Mouse (Mus musculus) brain, embryonic 18.5 days (tissue): ENCODE measurements around the gene Armc6.
"Not testable (repeated sequence)": the region's sequence is repeated elsewhere in the genome, so short reads cannot be mapped to it uniquely, and the experiment has no call there.

Experiments
- DNase-seq: peaks from one replicate; pipeline ENCODE4 v3.0.0-alpha.2; 2012; ENCODE audit warnings: low read depth, low spot score

The Armc6 gene

DNA sequence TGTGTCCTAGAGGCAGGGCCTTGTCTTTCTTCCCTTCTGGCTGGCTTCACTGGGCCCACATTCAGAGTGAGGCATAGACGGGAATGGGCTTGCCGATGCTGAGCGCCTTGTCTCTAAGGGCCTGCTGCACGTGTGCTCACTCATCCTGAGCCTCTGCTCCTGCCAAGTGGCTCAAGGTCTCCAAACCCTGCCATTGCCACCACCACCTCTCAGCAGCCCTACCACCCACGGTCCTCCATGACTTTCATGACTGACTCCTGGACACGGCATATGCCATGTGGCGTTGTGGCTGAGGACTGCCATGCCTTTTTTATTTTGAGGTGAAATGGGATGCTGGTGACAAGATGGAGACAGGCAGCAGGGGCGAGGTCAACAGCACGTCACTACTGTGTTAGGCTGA is 3.4 kb downstream of the Armc6 start:
- no peak for DNase-seq

DNA sequence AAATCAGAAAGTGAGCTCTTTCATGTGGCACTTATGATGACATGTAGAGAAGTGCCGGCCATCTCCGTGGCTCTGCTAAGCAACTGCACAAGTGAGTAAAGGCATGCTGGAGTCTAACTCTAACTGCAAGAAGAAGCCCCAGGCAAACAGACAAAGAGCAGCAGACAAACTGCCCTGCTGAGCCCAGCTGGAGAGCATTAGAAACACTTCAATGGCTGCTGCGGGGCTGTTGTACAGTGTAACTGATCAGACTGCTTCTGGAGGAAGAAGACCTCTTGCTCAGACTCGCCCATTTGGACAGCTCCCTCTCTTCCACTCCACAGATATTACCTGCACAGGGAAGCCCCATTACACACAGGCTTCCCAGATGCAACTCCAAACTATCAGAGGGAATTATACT is 6.3 kb downstream of the Armc6 start:
- DNase-seq: no peak

DNA sequence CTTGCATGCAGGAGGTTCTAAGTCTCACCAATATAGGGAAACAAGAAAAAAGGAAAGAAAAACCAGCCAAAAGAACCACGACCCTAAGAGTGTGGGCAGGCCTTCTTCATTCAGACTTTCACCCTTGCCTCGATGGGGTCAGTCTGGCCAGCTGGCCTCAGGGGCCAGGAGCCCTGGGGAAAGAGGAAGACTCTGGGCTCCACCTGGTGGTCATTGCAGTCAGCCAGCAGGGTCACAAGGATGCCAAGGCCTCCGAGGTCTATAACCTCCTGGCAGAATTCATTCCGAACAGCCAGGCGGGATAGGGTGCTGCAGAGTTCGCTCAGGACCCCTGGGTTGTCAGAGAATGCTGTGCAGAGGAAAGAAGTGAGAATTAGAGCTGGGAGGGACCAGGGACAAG is 10.9 kb downstream of the Armc6 start:
- DNase-seq: no peak

DNA sequence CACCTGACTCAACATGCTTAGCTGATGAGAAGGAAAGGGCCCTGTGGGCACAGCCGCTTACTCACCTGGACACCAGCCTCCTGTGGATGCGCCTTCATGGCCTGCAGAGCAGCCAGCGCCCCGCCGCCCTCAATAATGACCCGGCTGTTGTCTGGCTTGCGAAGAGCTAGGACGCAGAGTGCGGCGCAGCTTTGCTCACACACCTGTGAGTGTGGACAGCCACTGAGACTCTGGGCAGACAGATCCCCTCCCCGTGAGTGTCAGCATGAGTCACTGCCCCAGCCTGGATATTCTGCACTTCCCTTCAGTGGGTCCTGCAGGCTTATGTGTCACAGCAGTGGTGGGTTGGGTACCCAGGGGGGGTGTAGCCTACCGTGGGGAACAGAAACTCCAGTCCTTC is 12.2 kb downstream of the Armc6 start:
- no peak for DNase-seq

DNA sequence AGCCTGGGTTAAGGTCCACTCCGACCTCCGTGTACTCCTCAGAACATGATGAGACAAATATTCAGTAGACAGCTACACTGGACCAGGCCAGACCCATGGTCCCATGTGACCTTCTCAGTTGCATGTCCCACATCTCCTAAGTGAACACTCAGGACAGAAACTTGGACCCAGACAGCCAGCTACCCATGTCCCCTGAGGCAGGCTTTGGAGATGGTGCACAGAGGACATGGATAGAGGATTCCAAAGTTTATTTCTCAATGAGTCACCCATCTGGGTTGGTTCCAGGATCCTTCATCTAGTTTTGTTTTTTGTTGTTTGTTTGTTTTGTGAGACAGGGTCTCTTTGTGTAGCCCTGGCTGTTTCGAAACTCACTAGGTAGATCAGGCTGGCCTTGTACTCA is 13.4 kb downstream of the Armc6 start:
- DNase-seq: no peak

DNA sequence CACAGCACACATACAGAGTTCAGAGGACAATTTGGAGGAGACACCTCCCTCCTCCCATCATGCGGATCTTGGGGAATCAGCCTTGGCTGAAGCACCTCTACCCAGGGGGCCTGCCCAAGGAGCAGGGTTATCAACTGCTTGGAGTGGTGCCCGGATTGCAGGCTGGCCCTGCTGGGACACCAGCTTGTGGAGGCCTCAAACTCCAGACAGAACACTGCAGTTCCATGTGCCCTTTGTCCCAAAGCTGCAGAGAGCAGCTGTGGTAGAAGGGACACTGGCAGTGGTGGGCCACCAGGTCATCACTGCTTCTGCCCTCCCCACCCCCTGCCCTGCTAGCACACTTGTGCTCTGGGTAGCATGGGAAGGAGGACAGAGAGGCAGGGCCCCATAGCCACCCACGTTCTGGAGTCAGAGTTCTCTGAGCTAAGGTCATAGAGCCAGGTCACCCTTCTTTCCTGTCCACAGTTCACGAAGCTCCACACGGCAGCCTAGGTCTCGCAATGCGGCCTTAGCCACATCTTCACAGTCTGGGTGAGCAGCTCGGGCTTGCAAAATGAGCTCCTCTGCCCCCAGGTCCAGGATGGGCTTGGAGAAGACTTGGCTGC is 13.9 kb downstream of the Armc6 start:
- no peak for DNase-seq

DNA sequence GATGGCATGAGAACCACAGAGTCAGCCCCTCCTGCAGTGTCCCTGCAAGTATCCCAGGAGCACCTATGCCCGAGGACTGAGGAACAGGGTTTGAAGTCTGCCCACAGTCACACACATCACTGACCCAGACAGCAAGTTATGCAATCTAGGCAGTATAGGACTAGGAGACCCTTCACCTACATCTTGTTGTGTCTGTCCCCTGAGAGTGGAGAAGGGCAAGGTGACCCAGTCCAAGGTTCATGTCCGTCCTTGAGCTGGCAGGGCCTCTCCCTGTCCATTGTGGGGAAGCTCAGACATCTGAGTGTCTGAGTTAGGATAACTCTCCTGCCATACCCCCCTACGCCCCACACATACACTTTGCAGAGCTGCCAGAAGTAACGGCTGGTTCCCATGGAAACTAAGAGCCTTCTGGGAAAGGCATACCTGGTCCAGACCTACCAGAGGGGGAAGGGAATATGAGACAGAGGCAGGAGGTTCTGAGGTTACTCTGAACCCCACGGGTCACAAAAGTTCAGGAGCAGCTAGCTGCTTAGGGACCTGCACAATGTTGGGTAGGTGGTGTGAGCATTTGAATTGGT is 15.1 kb downstream of the Armc6 start:
- DNase-seq: no peak

DNA sequence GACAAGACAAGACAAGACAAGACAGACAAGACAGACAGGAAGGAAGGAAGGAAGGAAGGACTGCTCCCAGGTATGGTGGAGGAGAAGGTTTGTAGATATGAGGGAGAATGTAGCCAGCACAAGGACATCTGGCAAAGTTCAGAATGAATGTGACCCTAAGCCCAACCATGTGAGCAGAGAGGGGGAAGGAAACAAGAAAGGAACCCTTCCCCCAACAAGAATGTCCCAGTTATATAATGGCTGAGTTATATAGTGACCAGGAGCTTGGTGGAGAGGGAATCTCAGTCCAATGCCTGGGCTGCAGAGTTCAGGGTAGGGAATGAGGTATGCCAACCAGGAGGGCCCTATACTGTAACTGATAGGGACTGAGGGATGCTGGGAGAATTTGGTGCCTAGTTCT is 16.8 kb downstream of the Armc6 start:
- no peak for DNase-seq

DNA sequence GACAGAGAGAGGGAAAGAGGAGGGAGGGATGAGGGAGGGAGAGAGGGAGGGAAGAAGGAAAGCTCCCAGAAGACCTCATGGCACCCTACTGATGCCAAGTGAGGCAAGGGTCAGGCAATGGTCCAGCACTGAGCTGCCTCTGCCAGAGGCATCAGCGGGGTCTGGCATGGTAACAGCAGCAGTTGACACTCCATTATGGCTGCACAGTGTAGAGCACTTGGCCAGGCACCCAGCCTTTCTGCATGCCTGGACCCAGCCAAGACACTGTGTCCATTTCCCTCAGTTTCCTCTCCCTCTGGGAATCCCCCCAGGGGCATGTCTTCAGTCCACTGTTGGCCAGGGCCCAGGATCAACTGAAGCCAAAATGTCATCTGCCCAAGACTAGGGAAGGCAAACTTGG is 17.7 kb downstream of the Armc6 start:
- DNase-seq: peak; percentile 60

DNA sequence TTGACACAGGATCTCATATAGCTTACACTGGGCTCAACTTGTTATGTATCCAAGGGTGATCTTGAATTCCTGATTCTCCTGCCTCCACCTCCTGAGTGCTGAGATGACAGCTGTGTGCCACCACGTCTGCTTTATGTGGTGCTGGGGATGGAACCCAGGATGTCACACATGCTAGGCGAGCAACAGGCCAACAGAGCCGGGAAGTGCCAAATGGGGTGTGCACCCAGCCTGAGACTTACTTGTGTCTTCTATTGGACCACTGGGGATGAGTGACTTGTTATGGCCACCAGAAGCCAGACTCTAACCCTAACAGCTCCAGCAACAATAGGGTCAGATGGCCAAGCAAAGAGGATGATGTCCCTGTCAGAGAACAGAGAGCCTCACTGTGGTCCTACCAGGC is 18.1 kb downstream of the Armc6 start:
- DNase-seq: not testable (repeated sequence)

DNA sequence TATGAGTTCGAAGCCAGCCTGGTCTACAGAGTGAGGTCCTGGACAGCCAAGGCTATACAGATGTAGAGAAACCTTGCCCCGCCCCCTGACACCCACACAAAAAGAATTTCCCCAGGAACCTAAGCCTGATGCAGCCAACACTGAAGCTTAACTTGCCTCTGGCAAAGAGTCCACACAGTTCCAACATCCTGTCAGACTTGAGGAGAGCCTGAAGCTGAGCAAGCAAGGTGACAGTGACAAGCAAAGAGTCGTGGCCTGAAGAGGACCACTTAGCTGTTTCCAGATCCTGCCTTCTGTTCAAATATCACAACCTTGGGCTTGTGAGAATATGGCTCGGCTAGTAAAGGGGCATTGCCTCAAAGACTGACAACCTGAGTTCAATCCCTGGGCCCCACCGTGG is 19.2 kb downstream of the Armc6 start:
- no peak for DNase-seq

DNA sequence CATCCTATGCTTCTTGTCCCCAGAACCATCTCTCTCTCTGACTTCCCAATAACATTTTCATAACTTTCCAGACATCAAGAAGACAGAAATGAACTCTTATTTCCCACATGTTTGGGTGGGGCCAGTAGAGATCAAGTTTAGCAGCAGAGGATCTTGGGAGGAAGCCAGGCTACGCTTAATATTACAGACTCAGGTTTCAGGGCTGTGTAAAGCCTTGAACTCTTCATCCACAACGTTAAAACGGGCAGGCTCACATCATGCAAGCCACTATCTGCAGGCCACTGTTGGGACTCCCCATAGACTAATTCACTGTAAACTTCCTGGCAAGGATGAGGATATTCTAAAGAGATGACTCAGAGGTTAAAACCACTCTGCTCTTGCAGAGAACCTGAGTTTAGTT is 19.9 kb downstream of the Armc6 start:
- DNase-seq: no peak

DNA sequence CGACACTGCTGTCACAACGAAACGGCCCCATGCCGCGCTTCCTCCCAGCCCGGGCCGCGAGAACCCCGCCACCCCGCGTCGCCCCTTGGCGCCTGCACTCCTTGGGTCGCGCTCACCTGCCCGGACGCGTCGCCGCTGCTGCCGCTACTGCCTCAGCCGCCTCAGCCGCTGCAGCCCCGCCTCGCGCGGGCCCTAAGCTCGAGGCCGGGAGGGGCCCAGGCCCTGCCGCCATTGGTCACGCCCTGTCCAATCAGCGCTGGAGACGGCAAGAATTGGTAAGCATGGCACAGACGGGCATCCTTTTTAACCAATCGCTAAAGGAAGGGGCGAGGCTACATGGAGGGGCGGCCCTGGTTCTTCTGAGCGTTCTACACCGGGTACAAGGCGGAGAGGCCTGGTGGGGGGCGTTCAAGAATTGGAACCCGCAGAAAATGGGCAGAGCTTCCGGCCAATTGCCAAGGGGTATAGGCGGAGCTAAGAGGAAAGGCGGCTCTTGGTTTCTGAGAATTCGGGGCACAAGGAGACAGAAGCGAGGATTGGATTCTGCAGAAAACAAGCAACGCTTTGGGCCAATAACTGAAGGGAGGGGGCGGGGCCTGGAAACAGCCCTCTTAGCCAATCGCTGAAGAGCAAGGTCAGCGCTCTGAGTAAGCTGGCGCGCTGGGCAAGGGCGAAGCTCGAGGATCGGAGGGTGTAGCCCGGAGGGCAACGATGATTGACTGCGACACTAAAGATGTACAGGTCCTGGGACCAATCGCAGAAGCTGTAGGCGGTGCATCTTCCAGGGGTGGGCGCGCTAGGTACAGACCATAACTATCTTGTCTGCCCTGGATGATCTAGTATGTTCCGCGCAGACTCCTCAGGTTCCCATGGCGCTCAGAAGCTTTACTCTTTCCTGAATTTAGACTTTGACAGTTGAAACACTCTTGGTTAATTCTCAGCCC is 21.9 kb downstream of the Armc6 start, which contains the start of gene Slc25a42:
Gene Slc25a42 (minus strand): TSS at position 194 of the 944 bp plus-strand sequence.
- DNase-seq: peak; percentile 100

DNA sequence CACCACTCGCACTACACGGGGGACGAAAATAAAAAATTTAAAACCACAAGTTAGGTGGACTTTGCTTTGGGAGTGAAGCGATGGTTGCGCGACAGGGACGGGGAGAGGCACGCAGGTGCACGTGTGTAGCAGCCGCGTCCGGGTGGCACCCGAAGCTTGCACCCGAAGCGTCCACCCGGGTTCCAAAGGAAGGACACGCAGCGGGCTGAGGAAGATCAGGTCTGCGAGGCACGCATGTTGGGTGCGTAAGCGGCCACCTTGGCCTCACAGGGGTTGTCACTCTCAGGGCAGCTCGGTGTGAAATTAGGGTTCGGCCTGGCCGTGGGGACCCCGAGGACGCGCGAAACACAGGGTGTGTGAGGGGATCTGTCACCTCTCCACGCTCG is 22.5 kb downstream of the Armc6 start:
- no peak for DNase-seq

DNA sequence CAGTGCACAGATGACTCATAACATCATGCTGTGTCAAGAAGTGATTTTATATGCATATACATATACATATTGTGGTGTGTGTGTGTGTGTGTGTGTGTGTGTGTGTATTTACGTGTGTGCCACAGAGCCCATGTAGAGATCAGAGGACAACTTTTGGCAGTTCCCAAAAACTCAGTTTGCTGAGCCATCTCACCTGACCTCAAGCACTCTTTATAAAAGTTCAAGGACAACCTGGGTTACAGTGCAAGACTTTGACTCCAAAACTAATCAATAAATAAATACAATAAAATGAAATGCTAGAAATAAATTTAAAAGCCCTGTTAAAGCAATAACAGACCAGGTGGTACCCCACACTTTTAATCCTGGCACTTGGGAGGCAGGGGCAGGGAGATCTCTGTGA is 23.0 kb downstream of the Armc6 start:
- no peak for DNase-seq

DNA sequence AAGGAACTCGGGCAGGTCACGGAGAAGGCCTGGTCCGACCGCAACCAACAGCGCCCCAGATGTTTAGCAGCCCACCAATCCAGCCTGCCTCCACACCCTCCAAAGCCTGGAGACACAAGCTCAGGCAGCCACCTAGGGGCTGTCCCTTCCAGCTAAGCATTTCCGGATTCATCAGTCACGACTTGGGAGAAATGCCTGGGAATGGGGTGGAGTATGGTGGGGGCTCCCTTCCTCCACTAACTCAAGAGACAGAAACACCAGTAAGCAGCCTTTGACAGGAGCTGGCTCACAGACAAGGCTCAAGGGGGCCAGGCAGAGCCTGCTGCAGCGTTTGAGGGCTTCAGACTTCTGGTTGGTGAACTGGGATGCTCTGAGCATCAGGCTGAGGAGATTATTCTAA is 23.7 kb downstream of the Armc6 start:
- DNase-seq: no peak

DNA sequence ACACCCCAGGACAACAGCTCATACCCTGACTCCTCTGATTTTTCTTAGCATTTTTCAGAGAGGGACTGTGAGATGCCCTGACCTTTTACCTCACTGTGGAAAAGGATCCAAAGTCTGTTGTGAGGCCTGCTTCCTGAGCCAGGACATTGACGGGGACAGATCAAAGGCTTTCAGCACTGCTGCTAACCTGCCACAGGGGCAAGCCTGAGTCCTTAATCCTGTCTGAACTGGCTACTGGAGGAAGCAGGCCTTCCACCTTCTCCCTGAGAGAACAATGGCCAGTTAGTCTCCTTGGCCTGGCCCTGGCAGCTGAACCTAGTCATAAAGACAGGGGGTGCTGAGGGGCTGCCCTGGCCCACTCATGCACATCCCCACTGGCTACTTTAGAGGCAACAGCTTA is 26.1 kb downstream of the Armc6 start:
- DNase-seq: no peak

DNA sequence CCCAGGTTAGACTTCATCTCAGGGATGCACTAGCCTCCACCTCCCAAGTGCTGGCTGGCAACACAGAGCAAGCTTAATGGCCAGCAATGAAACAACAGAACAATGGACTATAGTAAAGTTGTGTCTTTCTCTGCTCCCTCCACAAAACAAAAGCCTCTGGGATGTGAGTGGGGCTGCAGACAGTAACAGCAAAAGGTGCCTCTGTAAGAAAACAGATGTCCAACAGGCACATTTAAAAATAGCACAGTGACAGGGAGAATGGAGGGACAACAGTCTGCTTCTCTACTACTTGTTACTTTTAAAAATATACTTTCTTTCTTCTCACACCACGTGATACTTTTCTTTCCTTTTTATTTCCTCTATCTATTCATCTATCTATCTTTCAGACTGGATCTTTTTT is 29.5 kb downstream of the Armc6 start:
- DNase-seq: no peak

DNA sequence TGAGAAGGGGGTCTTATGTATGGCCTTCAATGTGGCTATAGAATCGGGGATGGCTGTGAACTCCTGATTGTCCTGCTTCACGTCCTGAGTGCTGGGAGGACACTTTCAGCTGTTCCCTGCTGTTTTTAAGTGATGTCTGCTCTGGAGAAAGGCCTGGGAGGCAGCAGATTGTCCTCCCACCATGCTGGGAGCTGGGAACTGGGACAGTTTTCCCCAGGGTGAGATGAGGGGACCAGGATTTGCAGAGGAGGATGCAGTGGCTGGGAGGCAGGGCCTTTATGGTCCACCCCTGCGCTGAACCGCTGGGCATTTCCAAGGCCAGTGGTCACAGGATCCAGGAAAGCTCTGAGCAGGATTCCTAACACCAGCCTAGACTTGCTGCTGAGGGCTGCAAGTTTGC is 31.2 kb downstream of the Armc6 start:
- no peak for DNase-seq

DNA sequence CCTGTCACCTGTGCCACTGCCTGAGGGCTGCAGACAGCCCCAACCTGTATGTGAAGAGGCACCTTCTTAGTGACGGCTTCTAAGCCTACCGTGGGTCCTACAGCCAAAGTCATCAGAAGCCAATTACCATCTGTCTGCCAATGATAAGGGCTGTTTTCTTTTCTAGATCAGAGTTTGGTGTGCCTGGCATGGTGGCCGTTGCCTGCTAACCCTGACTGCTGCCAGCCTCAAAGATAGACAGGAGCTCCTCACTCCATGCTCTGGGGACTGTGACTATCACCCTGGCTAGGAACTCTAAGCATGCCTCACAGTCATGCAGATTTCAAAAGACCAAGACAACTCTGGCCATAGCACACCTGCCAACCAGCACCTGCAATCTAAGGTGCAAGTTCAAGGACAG is 32.8 kb downstream of the Armc6 start:
- DNase-seq: no peak

DNA sequence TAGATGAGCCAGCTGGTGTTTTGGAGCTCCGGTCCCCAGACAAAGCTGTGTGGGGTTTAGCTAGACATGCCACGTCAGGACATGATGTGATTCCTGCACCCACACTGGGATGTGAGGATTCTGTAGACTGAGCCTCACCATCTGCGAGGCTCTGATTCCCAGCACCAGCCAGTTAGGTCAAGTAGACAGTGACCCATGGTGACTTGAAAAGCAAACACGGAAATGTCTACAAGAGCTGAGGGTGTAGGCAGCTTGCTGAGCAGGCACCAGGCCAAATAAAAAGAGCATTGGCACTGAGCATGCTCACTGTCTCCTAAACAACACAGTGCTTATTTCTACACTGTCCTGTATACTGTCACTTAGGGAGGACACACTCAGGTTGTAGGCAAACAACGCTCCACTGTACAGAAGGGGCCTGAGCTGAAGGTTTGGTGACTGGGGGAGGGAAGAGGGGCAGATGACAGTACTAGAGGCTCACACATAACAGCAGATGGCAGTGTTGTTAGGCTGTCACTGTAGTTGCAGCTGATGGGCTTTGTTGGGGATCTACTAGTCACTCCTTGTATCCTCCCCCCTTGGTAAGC is 34.1 kb downstream of the Armc6 start:
- DNase-seq: no peak

DNA sequence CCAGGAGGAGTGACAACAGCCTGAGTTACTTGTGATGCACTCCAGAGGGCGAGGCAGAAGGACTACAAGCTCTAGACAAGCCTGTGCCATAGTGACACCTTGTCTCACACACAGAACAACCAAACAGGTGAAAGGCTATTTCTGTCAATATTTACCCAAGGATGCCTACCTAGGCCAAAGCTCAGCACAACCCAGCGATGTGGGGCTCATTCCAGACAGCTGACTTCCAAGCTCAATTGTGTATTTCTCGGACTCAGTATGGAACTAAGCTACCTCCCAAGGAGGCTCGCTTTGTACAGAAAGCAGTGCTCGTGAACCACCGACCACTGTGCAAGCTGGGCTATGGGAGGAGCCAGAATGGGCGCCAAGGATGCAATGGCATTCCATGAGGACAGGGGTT is 36.7 kb downstream of the Armc6 start:
- no peak for DNase-seq

DNA sequence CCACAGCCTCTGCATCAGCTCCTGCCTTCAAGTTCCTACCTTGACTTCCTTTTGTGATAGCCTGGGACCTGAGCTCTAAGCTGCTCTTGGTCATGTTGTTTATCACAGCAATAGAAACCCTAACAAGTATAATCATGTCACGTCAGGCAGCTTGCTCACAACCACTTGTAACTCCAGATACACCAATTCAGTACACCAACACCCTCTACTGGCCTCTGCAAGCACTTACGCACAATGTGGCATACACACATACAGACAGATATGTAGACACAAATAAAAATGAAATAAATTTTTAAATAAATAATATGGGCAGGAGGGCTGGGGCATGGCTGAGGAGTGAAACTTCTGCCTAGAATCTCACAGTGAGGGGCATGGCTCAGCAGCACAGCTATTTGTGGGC is 38.5 kb downstream of the Armc6 start:
- DNase-seq: no peak
